Mouse (Mus musculus) yolk sac, embryonic 10.5 days (tissue): ENCODE results near the gene Atg7.
"Not testable (repeated sequence)": the region's sequence is repeated elsewhere in the genome, so short reads cannot be mapped to it uniquely, and the experiment has no call there.

Experiments used
- DNase-seq: peaks from one replicate; pipeline ENCODE4 v3.0.0-alpha.2; 2017; ENCODE audit warnings: low spot score

The Atg7 gene

GRCm38 (mm10) chr6:114642601-114643528 lies at the start of gene Atg7:
Gene Atg7 (plus strand): TSS chr6:114643097.
- peak; percentile 89 for DNase-seq

- not testable (repeated sequence) for DNase-seq
These were observed 28.8 kb upstream of the Atg7 start for GRCm38 (mm10) chr6:114614076-114614475.

- not testable (repeated sequence) for DNase-seq
These were observed 9.0 kb upstream of the Atg7 start for GRCm38 (mm10) chr6:114633886-114634285.

- no peak for DNase-seq
These were observed 819 bp downstream of the Atg7 start for GRCm38 (mm10) chr6:114643716-114644115.

GRCm38 (mm10) chr6:114644531-114644930 lies 1.6 kb downstream of the Atg7 start:
- no peak for DNase-seq

- DNase-seq, result no peak
These were observed 3.3 kb downstream of the Atg7 start for GRCm38 (mm10) chr6:114646201-114646600.

GRCm38 (mm10) chr6:114647011-114647410 lies 4.1 kb downstream of the Atg7 start:
- no peak for DNase-seq

GRCm38 (mm10) chr6:114648352-114649030 lies 5.6 kb downstream of the Atg7 start:
- peak; percentile 19 for DNase-seq

- no peak for DNase-seq
These were observed 9.3 kb downstream of the Atg7 start for GRCm38 (mm10) chr6:114652209-114652608.

GRCm38 (mm10) chr6:114656826-114657600 lies 14.1 kb downstream of the Atg7 start:
- DNase-seq, result no peak

GRCm38 (mm10) chr6:114657807-114658206 lies 14.9 kb downstream of the Atg7 start:
- DNase-seq, result no peak

- DNase-seq, result no peak
These were observed 16.5 kb downstream of the Atg7 start for GRCm38 (mm10) chr6:114659278-114659991.

GRCm38 (mm10) chr6:114659992-114660800 lies 17.3 kb downstream of the Atg7 start:
- no peak for DNase-seq

- DNase-seq, result no peak
These were observed 20.8 kb downstream of the Atg7 start for GRCm38 (mm10) chr6:114663707-114664106.

- no peak for DNase-seq
These were observed 21.8 kb downstream of the Atg7 start for GRCm38 (mm10) chr6:114664716-114665115.

- DNase-seq, result no peak
These were observed 24.6 kb downstream of the Atg7 start for GRCm38 (mm10) chr6:114667518-114667917.

- no peak for DNase-seq
These were observed 31.9 kb downstream of the Atg7 start for GRCm38 (mm10) chr6:114674771-114675170.

GRCm38 (mm10) chr6:114676091-114676490 lies 33.2 kb downstream of the Atg7 start:
- no peak for DNase-seq

- DNase-seq, result no peak
These were observed 39.3 kb downstream of the Atg7 start for GRCm38 (mm10) chr6:114682092-114682711.

GRCm38 (mm10) chr6:114683741-114684140 lies 40.8 kb downstream of the Atg7 start:
- DNase-seq, result no peak
